Mouse (Mus musculus) liver, embryonic 13.5 days (tissue): ENCODE measurements around the gene Tmem45a. TPM values are rescaled to one million over a fixed set of nuclear protein-coding genes. Genes with fewer than 3 reads are reported as not detected.

Experiments used
- ATAC-seq: fragments of 200-750 bp; cut with Nextera tagmentation; 2 replicates; pipeline ENCODE4 v1.8.0; 2017; ENCODE audit warnings: low read depth, mild to moderate bottlenecking, moderate number of reproducible peaks, moderate library complexity
- DNase-seq: peaks from one replicate; pipeline ENCODE4 v3.0.0; 2022
- H3K27ac ChIP-seq: fragments of 300-500 bp; sonication (generic); 2 replicates; pipeline ENCODE4 v1.5.1; 2015; ENCODE audit warnings: moderate library complexity, mild to moderate bottlenecking, inconsistent platforms
- H3K27me3 ChIP-seq: fragments of 300-500 bp; sonication (generic); 2 replicates; pipeline ENCODE4 v1.6.1; 2015; ENCODE audit warnings: mild to moderate bottlenecking, inconsistent platforms
- H3K36me3 ChIP-seq: fragments of 300-500 bp; sonication (generic); 2 replicates; pipeline ENCODE4 v1.6.1; 2015; ENCODE audit warnings: mild to moderate bottlenecking, inconsistent platforms
- H3K4me1 ChIP-seq: fragments of 300-500 bp; sonication (generic); replicated peaks from 2 replicates; pipeline ENCODE4 v1.6.1; 2015; ENCODE audit warnings: inconsistent platforms
- H3K4me2 ChIP-seq: fragments of 300-500 bp; sonication (generic); 2 replicates; pipeline ENCODE4 v1.6.1; 2015; ENCODE audit warnings: inconsistent platforms, mild to moderate bottlenecking, moderate library complexity
- H3K4me3 ChIP-seq: fragments of 300-500 bp; sonication (generic); replicated peaks from 2 replicates; pipeline ENCODE4 v1.5.1; 2015; ENCODE audit warnings: mild to moderate bottlenecking, inconsistent platforms
- H3K9ac ChIP-seq: fragments of 300-500 bp; sonication (generic); 2 replicates; pipeline ENCODE4 v1.6.1; 2015; ENCODE audit warnings: mild to moderate bottlenecking, inconsistent platforms
- H3K9me3 ChIP-seq: fragments of 300-500 bp; sonication (generic); replicated peaks from 2 replicates; pipeline ENCODE4 v1.6.1; 2016; ENCODE audit warnings: inconsistent platforms
- WGBS: fragments of 180-500 bp; shearing (Covaris S2); methylation state at CpG from one replicate; pipeline ENCODE4 v1.1.7; 2015; ENCODE audit not compliant: insufficient replicate concordance; 5-methylcytosine and 5-hydroxymethylcytosine counted together
- polyA plus RNA-seq: library from polyadenylated mRNA; unstranded; fragments of >200 nt; fragmentation: Nextera tagmentation; extraction: Ambion mirVana; gene quantifications from 2 replicates; pipeline ENCODE4 v1.2.1, GENCODE M21; 2015

Tmem45a gene
- polyA plus RNA-seq, 1 experiment from 2014 or later = 1.7 TPM

GRCm38 (mm10) chr16:56794383-56795144, 91.4 kb downstream of the Tmem45a start:
- H3K27ac ChIP-seq = no peak overlapping the region
- ATAC-seq = no peak
- WGBS = 66% methylated on average over 7 of the region's 7 CpGs
- H3K27me3 ChIP-seq = no peaks in the 10 kb centered on the region
- H3K9ac ChIP-seq = no peak overlapping the region
- no peaks in the 10 kb centered on the region for H3K36me3 ChIP-seq
- H3K4me3 ChIP-seq = no peak overlapping the region
- no peaks in the 10 kb centered on the region for H3K9me3 ChIP-seq
- H3K4me2 ChIP-seq = no peak overlapping the region
- H3K4me1 ChIP-seq = peaks cover 25% of the 10 kb centered on the region
- no peak for DNase-seq

- H3K9ac ChIP-seq = no peak overlapping the region
- H3K4me3 ChIP-seq = no peak overlapping the region
- no peaks in the 10 kb centered on the region for H3K36me3 ChIP-seq
- ATAC-seq (no peak), DNase-seq (no peak)
- no peaks in the 10 kb centered on the region for H3K27me3 ChIP-seq
- 80% methylated on average over 1 of the region's 1 CpGs for WGBS
- H3K4me1 ChIP-seq = peaks cover 17% of the 10 kb centered on the region
- no peak overlapping the region for H3K27ac ChIP-seq
- no peaks in the 10 kb centered on the region for H3K9me3 ChIP-seq
- no peak overlapping the region for H3K4me2 ChIP-seq
Observed at GRCm38 (mm10) chr16:56793778-56794177, 92.2 kb downstream of the Tmem45a start.

GRCm38 (mm10) chr16:56785943-56786342, 100.0 kb downstream of the Tmem45a start:
- Histone ChIP-seq H3K4me3 (no peak overlapping the region), H3K27me3 (no peaks in the 10 kb centered on the region), H3K9me3 (no peaks in the 10 kb centered on the region), H3K36me3 (no peaks in the 10 kb centered on the region), H3K4me2 (no peak overlapping the region), H3K27ac (no peak overlapping the region), H3K4me1 (no peaks in the 10 kb centered on the region), H3K9ac (no peak overlapping the region)
- DNase-seq = no peak
- ATAC-seq = no peak
- WGBS = 60% methylated on average over 2 of the region's 2 CpGs

- peak; percentile 16 for DNase-seq
- Histone ChIP-seq H3K27ac (no peak overlapping the region), H3K4me2 (no peak overlapping the region), H3K27me3 (no peaks in the 10 kb centered on the region), H3K36me3 (no peaks in the 10 kb centered on the region), H3K9me3 (no peaks in the 10 kb centered on the region), H3K4me3 (no peak overlapping the region), H3K4me1 (peaks cover 4% of the 10 kb centered on the region; the same call in 1 of the 2 replicates), H3K9ac (no peak overlapping the region)
- 33% methylated on average over 10 of the region's 10 CpGs for WGBS
- no peak for ATAC-seq
Observed at GRCm38 (mm10) chr16:56771163-56772105, 114.5 kb downstream of the Tmem45a start.

Other genes starting within 250 kb of the Tmem45a start
- 79.0 and 98.9 TPM in 2 replicates for gene Tfg, start 168.7 kb downstream of the Tmem45a start, polyA plus RNA-seq
- gene Adgrg7, start 90.3 kb downstream of the Tmem45a start, polyA plus RNA-seq = 0.08 TPM in 1 of 2 replicates, not detected in the other
- gene Lnp1, start 41.9 kb upstream of the Tmem45a start, polyA plus RNA-seq = not detected in 2 replicates
- gene Tmem45a2, start 185.2 kb upstream of the Tmem45a start, polyA plus RNA-seq = 0.20 TPM in 1 of 2 replicates, not detected in the other
- 30.7 and 34.3 TPM in 2 replicates for gene Tomm70a, start 235.5 kb upstream of the Tmem45a start, polyA plus RNA-seq